Mouse (Mus musculus): ENCODE results near the gene Gm21885.

- no peak for TF ChIP-seq POLR2A (IDR thresholded peaks at IDR 0.05; ENCODE audit: low read depth, low read length)
- TF ChIP-seq CTCF (IDR thresholded peaks at IDR 0.05; ENCODE audit: extremely low read depth, insufficient read length, insufficient replicate concordance, low read depth, low read length) = no peak
These were observed 6.4 kb upstream of the Gm21885 start for GRCm38 (mm10) chr11:94275226-94275625.

Measured in small intestine, adult 2 months (tissue).